Mouse (Mus musculus) intestine, postnatal 0 days (tissue): ENCODE results near the gene Ndn. TPM values are rescaled to one million over a fixed set of nuclear protein-coding genes. Genes with fewer than 3 reads are reported as not detected.

Experiments used
- ATAC-seq: fragments of 200-750 bp; cut with Nextera tagmentation; 2 replicates; pipeline ENCODE4 v1.8.0; 2017; ENCODE audit warnings: mild to moderate bottlenecking, moderate TSS enrichment, moderate library complexity
- H3K27ac ChIP-seq: fragments of 300-500 bp; sonication (generic); 2 replicates; pipeline ENCODE4 v1.5.1; 2014; ENCODE audit warnings: mild to moderate bottlenecking, low read depth, low read length, moderate library complexity
- H3K27me3 ChIP-seq: fragments of 300-500 bp; sonication (generic); replicated peaks from 2 replicates; pipeline ENCODE4 v1.6.1; 2014; ENCODE audit warnings: low read length, mixed read lengths; ENCODE audit not compliant: control insufficient read depth, insufficient read depth
- H3K36me3 ChIP-seq: fragments of 300-500 bp; sonication (generic); 2 replicates; pipeline ENCODE4 v1.6.1; 2014; ENCODE audit warnings: mild to moderate bottlenecking, moderate library complexity; ENCODE audit not compliant: control insufficient read depth, insufficient read depth
- H3K4me1 ChIP-seq: fragments of 300-500 bp; sonication (generic); replicated peaks from 2 replicates; pipeline ENCODE4 v1.6.1; 2014; ENCODE audit warnings: antibody characterized with exemption, low read length, mixed read lengths; ENCODE audit not compliant: control insufficient read depth, insufficient read depth
- H3K4me2 ChIP-seq: fragments of 300-500 bp; sonication (generic); replicated peaks from 2 replicates; pipeline ENCODE4 v1.6.1; 2014; ENCODE audit warnings: low read depth, mild to moderate bottlenecking, moderate library complexity
- H3K4me3 ChIP-seq: fragments of 300-500 bp; sonication (generic); 2 replicates; pipeline ENCODE4 v1.5.1; 2014; ENCODE audit warnings: low read depth, low read length
- H3K9ac ChIP-seq: fragments of 300-500 bp; sonication (generic); 2 replicates; pipeline ENCODE4 v1.6.1; 2014; ENCODE audit warnings: mild to moderate bottlenecking, low read depth, low read length
- H3K9me3 ChIP-seq: fragments of 300-500 bp; sonication (generic); 2 replicates; pipeline ENCODE4 v1.6.1; 2016; ENCODE audit warnings: mixed run types; ENCODE audit not compliant: control insufficient read depth
- CTCF ChIP-seq: sonication (generic); IDR thresholded peaks from 2 replicates; pipeline ENCODE4 v1.5.1; 2016; ENCODE audit warnings: low read depth, mild to moderate bottlenecking, control low read depth, antibody characterized with exemption, moderate library complexity
- WGBS: fragments of 180-500 bp; shearing (Covaris S2); extraction: QIAGEN DNeasy Blood & Tissue Kit; methylation state at CpG from one replicate; pipeline ENCODE4 v1.1.7; 2014; 5-methylcytosine and 5-hydroxymethylcytosine counted together
- polyA plus RNA-seq: library from polyadenylated mRNA; unstranded; fragments of >200 nt; fragmentation: Nextera tagmentation; extraction: Ambion mirVana; gene quantifications from 2 replicates; pipeline ENCODE4 v1.2.1, GENCODE M21; 2015

The Ndn gene
- polyA plus RNA-seq = 22.9 and 23.7 TPM in 2 replicates

DNA sequence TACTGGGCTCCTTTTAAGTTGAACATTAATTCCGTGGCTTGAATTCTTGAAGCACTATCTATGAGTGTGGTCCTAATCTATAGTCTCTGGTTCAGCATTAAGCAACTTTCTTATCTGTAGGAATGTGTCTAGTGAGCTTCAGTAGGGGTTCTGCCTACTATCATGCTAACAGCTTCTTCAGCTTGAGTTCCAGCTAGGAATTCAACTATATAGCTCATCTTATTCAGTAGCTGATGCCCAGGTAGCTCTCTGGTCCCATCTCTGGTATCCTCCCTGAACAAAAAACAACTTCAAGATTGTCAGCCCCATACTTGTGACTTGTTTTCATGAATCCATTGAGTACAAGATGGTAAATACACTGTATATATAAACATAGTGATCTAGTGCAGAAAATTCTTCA is at the start of gene Ndn:
Ndn (plus strand) TSS at position 301 of the 400 bp plus-strand sequence.
- ATAC-seq = no peak
- Histone ChIP-seq H3K36me3 (no peaks in the 10 kb centered on the region), H3K4me1 (no peaks in the 10 kb centered on the region), H3K9me3 (no peaks in the 10 kb centered on the region), H3K4me3 (no peak within 1 kb of the TSS), H3K27me3 (no peaks in the 10 kb centered on the region), H3K4me2 (no peak within 1 kb of the TSS), H3K27ac (no peak within 1 kb of the TSS), H3K9ac (no peak within 1 kb of the TSS)
- no peak for TF ChIP-seq CTCF
- 58% methylated on average over 1 of the region's 1 CpGs for WGBS

DNA sequence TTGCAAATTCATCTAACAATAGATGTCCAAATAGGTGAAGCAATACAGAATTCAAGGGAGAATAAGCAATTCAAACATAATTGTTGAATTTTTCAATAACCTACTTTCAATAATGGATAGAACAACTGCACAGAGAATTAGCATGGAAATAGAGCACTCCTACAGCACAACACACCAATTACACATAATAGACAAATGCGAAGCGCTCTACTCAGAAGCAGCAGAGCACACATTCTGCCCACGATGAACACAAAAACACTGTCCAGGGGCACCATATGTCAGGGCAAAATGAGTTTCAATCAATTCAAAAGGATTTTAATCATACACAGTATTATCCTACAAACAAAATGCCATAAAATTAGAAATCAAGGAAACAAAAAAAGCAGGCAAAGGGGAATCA is 43.9 kb upstream of the Ndn start:
- Histone ChIP-seq H3K27ac (no peak overlapping the region), H3K4me1 (no peaks in the 10 kb centered on the region), H3K4me2 (no peak overlapping the region), H3K27me3 (no peaks in the 10 kb centered on the region), H3K4me3 (no peak overlapping the region), H3K36me3 (no peaks in the 10 kb centered on the region), H3K9me3 (no peaks in the 10 kb centered on the region), H3K9ac (no peak overlapping the region)
- 87% methylated on average over 3 of the region's 3 CpGs for WGBS
- TF ChIP-seq CTCF = no peak
- no peak for ATAC-seq

DNA sequence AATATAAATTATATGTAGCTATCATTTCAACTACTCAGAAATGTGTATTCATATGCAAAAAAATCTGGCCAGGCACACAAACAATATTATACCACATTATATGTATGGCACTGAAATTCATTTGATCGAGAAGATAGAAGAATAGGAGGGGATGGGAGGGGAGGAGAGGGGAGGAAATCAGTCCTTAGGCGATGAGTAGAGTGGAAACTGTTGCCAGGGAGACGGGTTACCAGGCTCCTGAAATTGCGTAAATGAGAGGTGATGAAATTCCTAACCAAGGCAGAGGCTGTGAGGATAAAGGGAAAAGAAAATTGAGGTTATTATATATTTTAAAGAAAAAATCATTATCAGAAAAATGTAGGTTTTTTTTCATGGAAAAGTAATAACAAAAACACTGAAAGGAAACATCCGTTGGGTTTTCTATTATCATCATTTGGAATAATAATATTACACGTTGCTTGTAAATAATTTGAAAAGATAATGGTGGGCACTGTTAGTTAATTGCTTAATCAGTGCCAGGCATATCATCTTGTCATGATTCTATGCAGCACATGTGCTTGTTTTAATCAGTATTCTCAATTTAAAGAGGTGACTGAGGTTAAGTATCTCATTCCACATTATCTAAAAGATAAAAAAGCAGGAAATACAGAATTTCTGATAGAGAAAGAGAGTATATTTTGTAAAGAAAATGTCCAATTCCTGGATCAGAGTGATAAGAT is 39.3 kb upstream of the Ndn start:
- H3K4me1 ChIP-seq = no peaks in the 10 kb centered on the region
- H3K27ac ChIP-seq = no peak overlapping the region
- no peaks in the 10 kb centered on the region for H3K27me3 ChIP-seq
- H3K9ac ChIP-seq = no peak overlapping the region
- no peak for ATAC-seq
- no peak for TF ChIP-seq CTCF
- H3K36me3 ChIP-seq = no peaks in the 10 kb centered on the region
- no peaks in the 10 kb centered on the region for H3K9me3 ChIP-seq
- WGBS = 49% methylated on average over 6 of the region's 6 CpGs
- no peak overlapping the region for H3K4me2 ChIP-seq
- no peak overlapping the region for H3K4me3 ChIP-seq

DNA sequence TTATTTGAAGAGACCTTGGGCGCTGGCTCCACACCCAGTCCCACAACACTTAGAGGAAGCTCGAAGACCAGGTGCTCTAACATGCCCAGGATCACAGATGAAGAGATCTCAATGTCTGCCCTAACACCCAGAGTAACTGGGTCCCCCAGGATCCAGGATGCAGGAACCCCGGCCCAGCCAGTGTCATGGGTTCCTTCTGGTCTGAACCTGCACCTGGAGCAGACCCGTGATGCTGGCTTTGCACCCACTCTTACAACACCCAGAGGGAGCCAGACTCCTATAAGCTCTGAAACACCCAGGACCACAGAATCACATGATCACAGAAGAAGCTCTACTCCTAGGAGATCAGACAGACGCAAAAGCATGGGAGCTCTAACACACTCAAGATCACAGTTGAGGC is 29.6 kb upstream of the Ndn start:
- Histone ChIP-seq H3K9ac (no peak overlapping the region), H3K4me3 (no peak overlapping the region), H3K4me2 (no peak overlapping the region), H3K27ac (no peak overlapping the region), H3K9me3 (no peaks in the 10 kb centered on the region), H3K27me3 (no peaks in the 10 kb centered on the region), H3K4me1 (no peaks in the 10 kb centered on the region), H3K36me3 (no peaks in the 10 kb centered on the region)
- 67% methylated on average over 5 of the region's 5 CpGs for WGBS
- no peak for TF ChIP-seq CTCF
- ATAC-seq = no peak

DNA sequence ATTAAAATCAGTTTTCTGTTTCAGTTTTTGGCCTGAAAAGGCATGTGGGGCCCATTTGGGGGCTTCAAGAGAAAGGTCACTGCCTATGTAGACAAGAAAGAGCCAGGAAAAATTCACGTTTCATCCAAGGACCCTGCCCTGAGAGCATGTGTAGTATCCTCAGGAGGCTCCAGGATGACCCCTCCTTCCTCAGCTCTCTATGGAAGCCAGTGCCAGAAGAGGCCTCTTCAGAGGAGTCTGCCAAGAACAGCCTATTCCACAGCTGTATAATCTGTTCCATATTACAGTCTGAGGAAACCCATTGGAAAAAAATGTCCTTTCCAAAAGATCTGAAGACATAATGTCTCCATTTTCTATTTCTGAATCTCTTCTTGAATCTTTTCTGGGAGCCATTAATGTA is 958 bp upstream of the Ndn start:
- no peak overlapping the region for H3K9ac ChIP-seq
- no peak for ATAC-seq
- H3K36me3 ChIP-seq = no peaks in the 10 kb centered on the region
- H3K27me3 ChIP-seq = no peaks in the 10 kb centered on the region
- H3K27ac ChIP-seq = no peak overlapping the region
- H3K4me2 ChIP-seq = no peak overlapping the region
- 23% methylated on average over 1 of the region's 1 CpGs for WGBS
- H3K4me1 ChIP-seq = no peaks in the 10 kb centered on the region
- no peaks in the 10 kb centered on the region for H3K9me3 ChIP-seq
- no peak for TF ChIP-seq CTCF
- H3K4me3 ChIP-seq = no peak overlapping the region

DNA sequence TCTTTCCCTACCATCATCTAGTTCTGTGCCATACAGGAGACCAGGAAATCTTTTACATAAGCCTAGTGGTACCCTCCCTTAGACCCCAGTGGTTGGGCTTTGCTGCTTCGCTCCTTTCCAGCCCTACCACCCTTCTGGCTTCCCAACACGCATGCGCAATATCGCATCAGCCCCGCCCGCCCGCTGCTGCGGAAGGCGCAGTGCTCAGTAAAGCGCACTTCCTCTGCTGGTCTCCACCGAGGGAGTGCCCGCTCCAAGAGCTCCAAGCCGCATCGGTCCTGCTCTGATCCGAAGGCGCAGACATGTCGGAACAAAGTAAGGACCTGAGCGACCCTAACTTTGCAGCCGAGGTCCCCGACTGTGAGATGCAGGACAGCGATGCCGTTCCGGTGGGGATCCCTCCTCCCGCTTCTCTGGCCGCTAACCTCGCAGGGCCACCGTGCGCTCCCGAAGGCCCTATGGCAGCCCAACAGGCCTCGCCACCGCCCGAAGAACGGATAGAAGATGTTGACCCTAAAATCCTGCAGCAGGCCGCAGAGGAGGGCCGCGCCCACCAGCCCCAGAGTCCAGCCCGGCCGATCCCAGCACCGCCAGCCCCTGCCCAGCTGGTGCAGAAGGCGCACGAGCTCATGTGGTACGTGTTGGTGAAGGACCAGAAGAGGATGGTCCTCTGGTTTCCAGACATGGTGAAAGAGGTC is 1.9 kb downstream of the Ndn start:
- Histone ChIP-seq H3K9ac (no peak overlapping the region), H3K27me3 (no peaks in the 10 kb centered on the region), H3K4me2 (peak overlapping the region; percentile 57), H3K27ac (no peak overlapping the region), H3K4me1 (no peaks in the 10 kb centered on the region), H3K36me3 (no peaks in the 10 kb centered on the region), H3K4me3 (peak overlapping the region; percentile 35), H3K9me3 (no peaks in the 10 kb centered on the region)
- 17% methylated on average over 42 of the region's 42 CpGs for WGBS
- peak; percentile 36; the same call in 1 of the 2 replicates for ATAC-seq
- TF ChIP-seq CTCF = no peak
